Mouse (Mus musculus) E14TG2a.4 (cell line): Measurements from ENCODE around the gene Kmt5b.
A peak's percentile ranks its signal among the peaks of the same experiment; 100 is the strongest.

Experiments used
- H3K27me3 ChIP-seq: 2 replicates; pipeline ENCODE4 v1.6.1; 2014; ENCODE audit warnings: low read length, control low read depth; ENCODE audit not compliant: insufficient read depth
- H3K36me3 ChIP-seq: 2 replicates; pipeline ENCODE4 v1.6.1; 2014; ENCODE audit warnings: low read length, control low read depth; ENCODE audit not compliant: insufficient read depth
- H3K4me1 ChIP-seq: replicated peaks from 2 replicates; pipeline ENCODE4 v1.6.1; 2014; ENCODE audit warnings: low read depth, low read length, control low read depth
- H3K4me3 ChIP-seq: replicated peaks from 2 replicates; pipeline ENCODE4 v1.5.1; 2014; ENCODE audit warnings: mild to moderate bottlenecking, low read length
- H3K9me3 ChIP-seq: 2 replicates; pipeline ENCODE4 v1.6.1; 2014; ENCODE audit warnings: low read length, control low read depth
- CTCF ChIP-seq: conservative IDR thresholded peaks from 2 replicates; pipeline ENCODE4 v1.5.1; 2014; ENCODE audit warnings: low read length
- NANOG ChIP-seq: IDR thresholded peaks from 2 replicates; pipeline ENCODE4 v1.6.1; 2014; ENCODE audit warnings: borderline replicate concordance, low read length, mixed read lengths
- POU5F1 ChIP-seq: IDR thresholded peaks from 2 replicates; pipeline ENCODE4 v1.6.1; 2014; ENCODE audit warnings: low read length, borderline replicate concordance

Kmt5b gene

DNA sequence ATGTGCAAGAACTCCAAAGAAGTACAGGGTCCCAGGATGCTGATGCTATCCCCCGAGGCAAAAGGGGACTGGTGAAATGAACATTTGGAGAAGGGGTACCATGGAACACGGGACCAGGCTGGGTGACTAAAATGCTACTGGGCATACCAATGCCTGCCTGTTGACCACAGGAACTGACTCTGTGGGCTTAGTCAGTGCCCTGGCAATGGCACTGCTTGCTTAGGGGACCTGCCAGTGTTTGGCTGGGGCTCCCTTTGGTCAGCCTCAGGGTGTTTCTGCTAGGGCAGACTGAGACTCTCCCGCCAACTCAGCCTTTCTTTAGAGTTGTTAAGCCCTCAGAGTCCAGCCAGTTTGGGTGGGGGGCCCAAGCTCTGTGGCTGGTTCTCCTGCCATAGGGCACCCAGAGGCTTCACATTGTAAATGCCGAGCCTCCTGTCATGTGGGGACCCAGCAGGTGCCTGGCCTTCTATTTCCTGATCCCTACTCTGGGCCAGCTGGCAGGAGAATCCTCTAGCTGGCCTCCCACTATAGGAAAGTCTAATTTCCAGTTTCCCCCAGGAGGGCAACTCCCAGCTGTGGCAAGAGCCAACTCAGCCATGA, 1.9 kb upstream of the Kmt5b start:
- Histone ChIP-seq H3K36me3 (peaks cover 5% of the 10 kb centered on the region), H3K27me3 (peaks cover 42% of the 10 kb centered on the region), H3K4me1 (peaks cover 23% of the 10 kb centered on the region), H3K4me3 (no peak overlapping the region), H3K9me3 (peaks cover 4% of the 10 kb centered on the region; the same call in 1 of the 2 replicates)
- TF ChIP-seq POU5F1 (no peak), CTCF (no peak), NANOG (no peak)

GRCm38 (mm10) chr19:3766378-3766777, 843 bp upstream of the Kmt5b start:
- TF ChIP-seq POU5F1 (no peak), NANOG (no peak)
- Histone ChIP-seq H3K4me1 (peaks cover 24% of the 10 kb centered on the region), H3K36me3 (peaks cover 10% of the 10 kb centered on the region), H3K27me3 (peaks cover 42% of the 10 kb centered on the region), H3K9me3 (no peaks in the 10 kb centered on the region), H3K4me3 (no peak overlapping the region)

- Histone ChIP-seq H3K4me3 (peak overlapping the region; percentile 95), H3K36me3 (peaks cover 10% of the 10 kb centered on the region), H3K9me3 (no peaks in the 10 kb centered on the region), H3K27me3 (peaks cover 39% of the 10 kb centered on the region), H3K4me1 (peaks cover 25% of the 10 kb centered on the region)
- TF ChIP-seq NANOG (no peak), POU5F1 (no peak), CTCF (no peak)
These were observed 818 bp downstream of the Kmt5b start for GRCm38 (mm10) chr19:3767781-3768696.

DNA sequence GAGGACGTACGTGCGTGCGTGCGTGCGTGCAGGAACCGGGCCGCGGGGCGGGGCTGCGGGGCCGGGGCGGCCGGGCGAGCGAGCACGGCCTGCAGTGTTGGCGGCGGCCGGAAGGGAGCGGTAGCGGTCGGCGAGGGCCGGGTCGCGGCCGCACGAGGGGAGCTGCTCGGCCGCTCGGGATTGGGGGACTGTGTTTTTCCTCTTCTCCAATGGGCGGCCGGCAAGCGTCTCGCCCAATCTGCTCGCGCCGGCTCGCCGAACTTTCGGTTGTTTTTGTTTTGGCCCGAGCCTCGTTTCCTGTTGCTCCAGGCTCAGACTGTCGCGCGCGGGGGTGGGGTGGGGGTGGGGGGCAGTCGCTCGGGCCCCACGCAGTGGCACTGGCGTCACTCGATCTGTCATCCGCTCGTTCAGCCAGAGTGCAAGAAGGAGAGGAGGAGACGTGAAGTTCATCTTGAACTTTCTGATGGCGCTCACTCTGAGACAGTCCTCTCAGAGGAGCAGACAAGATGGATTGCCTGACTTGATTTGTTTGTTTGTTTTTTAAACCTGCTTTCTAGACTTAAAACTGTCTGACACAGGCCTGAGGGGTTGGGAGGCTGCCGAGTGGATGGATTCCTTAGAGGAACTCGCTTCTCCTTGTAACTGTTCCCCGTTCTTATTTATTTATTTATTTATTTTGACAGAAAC, 1.6 kb downstream of the Kmt5b start:
- Histone ChIP-seq H3K4me1 (peaks cover 33% of the 10 kb centered on the region), H3K36me3 (peaks cover 10% of the 10 kb centered on the region), H3K9me3 (no peaks in the 10 kb centered on the region), H3K27me3 (peaks cover 33% of the 10 kb centered on the region), H3K4me3 (peak overlapping the region; percentile 95)
- TF ChIP-seq NANOG (no peak), CTCF (no peak), POU5F1 (no peak)

GRCm38 (mm10) chr19:3769533-3769932, 2.3 kb downstream of the Kmt5b start:
- H3K4me1 ChIP-seq, result peaks cover 36% of the 10 kb centered on the region
- TF ChIP-seq NANOG (no peak), POU5F1 (no peak), CTCF (no peak)
- H3K4me3 ChIP-seq, result peak overlapping the region; percentile 95
- H3K27me3 ChIP-seq, result peaks cover 27% of the 10 kb centered on the region
- H3K9me3 ChIP-seq, result no peaks in the 10 kb centered on the region
- peaks cover 14% of the 10 kb centered on the region for H3K36me3 ChIP-seq

GRCm38 (mm10) chr19:3774159-3774558, 6.9 kb downstream of the Kmt5b start:
- H3K36me3 ChIP-seq, result peaks cover 20% of the 10 kb centered on the region
- H3K4me1 ChIP-seq, result peaks cover 33% of the 10 kb centered on the region
- no peaks in the 10 kb centered on the region for H3K27me3 ChIP-seq
- H3K9me3 ChIP-seq, result no peaks in the 10 kb centered on the region
- H3K4me3 ChIP-seq, result no peak overlapping the region
- TF ChIP-seq POU5F1 (no peak), CTCF (peak; percentile 23; the same call in 1 of the 2 replicates)

DNA sequence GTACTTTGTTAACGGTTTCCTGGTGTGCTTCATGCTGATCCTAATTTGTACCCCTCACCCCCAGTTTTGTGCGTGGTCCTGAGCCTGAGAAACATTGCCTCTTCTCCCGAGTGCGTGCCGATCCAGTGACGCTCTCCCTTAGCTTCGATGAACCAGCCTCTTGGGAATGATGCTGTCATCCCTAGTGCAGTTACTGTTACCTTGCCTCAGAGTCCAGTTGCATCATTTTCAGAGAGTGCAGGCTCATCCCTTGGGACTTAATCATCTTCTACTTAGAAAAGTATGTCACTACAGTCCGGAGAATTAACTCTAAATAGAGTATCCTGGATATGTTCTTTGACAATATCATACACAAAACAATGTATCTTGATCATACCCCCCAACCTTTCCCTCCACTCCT, 11.5 kb downstream of the Kmt5b start:
- Histone ChIP-seq H3K36me3 (peaks cover 28% of the 10 kb centered on the region), H3K4me1 (peaks cover 27% of the 10 kb centered on the region)

GRCm38 (mm10) chr19:3790077-3790476, 22.9 kb downstream of the Kmt5b start:
- Histone ChIP-seq H3K27me3 (no peaks in the 10 kb centered on the region), H3K36me3 (peaks cover 84% of the 10 kb centered on the region), H3K4me3 (no peak overlapping the region), H3K9me3 (no peaks in the 10 kb centered on the region), H3K4me1 (peaks cover 16% of the 10 kb centered on the region)
- TF ChIP-seq POU5F1 (no peak), CTCF (peak; percentile 16; the same call in 1 of the 2 replicates)

More for the DNA sequence above, 11.5 kb downstream of the Kmt5b start:
- no peak for TF ChIP-seq NANOG
- no peak for TF ChIP-seq CTCF
- no peak for TF ChIP-seq POU5F1
- Histone ChIP-seq H3K9me3 (no peaks in the 10 kb centered on the region), H3K4me3 (no peak overlapping the region), H3K27me3 (no peaks in the 10 kb centered on the region)
